Mouse (Mus musculus): ENCODE data around the gene Ints3. TPM values are rescaled to one million over a fixed set of nuclear protein-coding genes. Genes with fewer than 3 reads are reported as not detected.

Gene Ints3
- polyA plus RNA-seq (2012; ENCODE audit: low replicate concordance), result 27.3 and 32.4 TPM in 2 replicates

GRCm38 (mm10) chr3:90433381-90434020 lies at the start of gene Ints3:
Ints3 (minus strand) TSS chr3:90433622.

DNA sequence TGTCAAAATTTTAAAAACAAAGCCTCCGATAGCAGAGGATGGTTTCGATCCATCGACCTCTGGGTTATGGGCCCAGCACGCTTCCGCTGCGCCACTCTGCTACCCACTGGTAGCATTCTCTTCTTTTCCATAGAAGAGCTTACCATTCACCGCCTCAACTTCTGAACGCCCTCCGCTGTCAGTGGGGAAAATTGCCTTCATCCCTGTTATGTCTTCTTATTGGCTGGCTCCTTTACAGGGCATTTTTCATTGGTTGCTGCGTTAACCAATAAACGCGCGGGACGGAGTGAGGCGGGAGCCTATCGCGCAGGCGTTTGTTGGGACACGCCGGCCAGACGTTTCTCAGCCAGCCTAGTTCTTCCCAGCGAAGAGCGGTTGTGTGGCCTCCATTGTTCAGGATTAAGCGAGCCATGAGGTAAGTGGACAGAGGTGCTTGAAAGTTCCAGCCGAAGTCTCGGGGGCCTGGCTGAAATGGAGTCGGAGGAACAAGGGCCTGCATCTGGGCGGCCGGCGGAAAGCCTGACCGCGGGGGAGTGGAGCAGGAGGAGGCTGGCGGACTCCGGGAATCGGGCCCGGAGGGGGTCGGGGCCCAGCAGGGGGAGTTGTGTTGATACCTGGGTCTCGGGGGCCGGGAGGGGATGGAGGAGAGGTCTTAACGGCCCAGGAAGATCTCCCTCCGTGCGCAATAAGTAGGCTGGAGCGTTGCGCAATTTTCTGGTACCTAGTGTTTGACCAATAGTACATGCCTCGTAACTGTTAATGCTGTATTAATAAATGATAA lies 42.6 kb upstream of the Ints3 start, which contains the start of gene Ilf2:
TSS of gene Ilf2 (plus strand) at position 296 of the 781 bp plus-strand sequence.

GRCm38 (mm10) chr3:90465686-90466310 lies 32.4 kb upstream of the Ints3 start, which contains the start of gene Npr1:
Npr1 (minus strand) TSS chr3:90465866.

GRCm38 (mm10) chr3:90389511-90390490 lies 43.6 kb downstream of the Ints3 start, which contains the start of gene Slc27a3:
Slc27a3 (minus strand) TSS chr3:90389938.

Other genes starting within 250 kb of the Ints3 start
- gene Rps27, start 220.0 kb downstream of the Ints3 start, polyA plus RNA-seq (2012; ENCODE audit: low replicate concordance), result 704 and 1,048 TPM in 2 replicates
- 1.4 and 1.5 TPM in 2 replicates for gene Rab13, start 219.9 kb downstream of the Ints3 start, polyA plus RNA-seq (2012; ENCODE audit: low replicate concordance)
- 128 and 313 TPM in 2 replicates for gene Jtb, start 202.0 kb downstream of the Ints3 start, polyA plus RNA-seq (2012; ENCODE audit: low replicate concordance)
- not detected in 2 replicates for gene Creb3l4, start 190.1 kb downstream of the Ints3 start, polyA plus RNA-seq (2012; ENCODE audit: low replicate concordance)
- gene Slc39a1, start 185.4 kb downstream of the Ints3 start, polyA plus RNA-seq (2012; ENCODE audit: low replicate concordance), result 18.2 and 18.6 TPM in 2 replicates
- 151 and 168 TPM in 2 replicates for gene Crtc2, start 179.5 kb downstream of the Ints3 start, polyA plus RNA-seq (2012; ENCODE audit: low replicate concordance)
- gene Dennd4b, start 168.4 kb downstream of the Ints3 start, polyA plus RNA-seq (2012; ENCODE audit: low replicate concordance), result 218 and 692 TPM in 2 replicates
- gene Gatad2b, start 140.4 kb downstream of the Ints3 start, polyA plus RNA-seq (2012; ENCODE audit: low replicate concordance), result 5.7 and 10.3 TPM in 2 replicates
- gene Slc27a3, start 43.7 kb downstream of the Ints3 start, polyA plus RNA-seq (2012; ENCODE audit: low replicate concordance), result 2.6 and 4.0 TPM in 2 replicates
- gene Npr1, start 32.2 kb upstream of the Ints3 start, polyA plus RNA-seq (2012; ENCODE audit: low replicate concordance), result 0.16 and 1.8 TPM in 2 replicates
- gene Ilf2, start 42.5 kb upstream of the Ints3 start, polyA plus RNA-seq (2012; ENCODE audit: low replicate concordance), result 6.0 and 9.8 TPM in 2 replicates
- gene Snapin, start 57.4 kb upstream of the Ints3 start, polyA plus RNA-seq (2012; ENCODE audit: low replicate concordance), result 5.7 and 5.9 TPM in 2 replicates
- 75.5 and 121 TPM in 2 replicates for gene Chtop, start 75.9 kb upstream of the Ints3 start, polyA plus RNA-seq (2012; ENCODE audit: low replicate concordance)
- 8.5 and 9.8 TPM in 2 replicates for gene S100a1, start 80.8 kb upstream of the Ints3 start, polyA plus RNA-seq (2012; ENCODE audit: low replicate concordance)
- 8.5 TPM in 2 replicates for gene S100a13, start 80.8 kb upstream of the Ints3 start, polyA plus RNA-seq (2012; ENCODE audit: low replicate concordance)
- gene S100a14, start 93.2 kb upstream of the Ints3 start, polyA plus RNA-seq (2012; ENCODE audit: low replicate concordance), result 0.18 TPM in 2 replicates
- 0.38 and 1.0 TPM in 2 replicates for gene S100a16, start 103.6 kb upstream of the Ints3 start, polyA plus RNA-seq (2012; ENCODE audit: low replicate concordance)
- gene S100a3, start 127.0 kb upstream of the Ints3 start, polyA plus RNA-seq (2012; ENCODE audit: low replicate concordance), result 0.38 TPM in 1 of 2 replicates, not detected in the other
- not detected in 2 replicates for gene S100a2, start 156.6 kb upstream of the Ints3 start, polyA plus RNA-seq (2012; ENCODE audit: low replicate concordance)
- not detected in 2 replicates for gene Gm42674, start 168.3 kb upstream of the Ints3 start, polyA plus RNA-seq (2012; ENCODE audit: low replicate concordance)
- gene S100a4, start 170.1 kb upstream of the Ints3 start, polyA plus RNA-seq (2012; ENCODE audit: low replicate concordance), result 8.1 and 14.2 TPM in 2 replicates
- gene S100a5, start 174.9 kb upstream of the Ints3 start, polyA plus RNA-seq (2012; ENCODE audit: low replicate concordance), result not detected in 2 replicates
- gene S100a6, start 179.3 kb upstream of the Ints3 start, polyA plus RNA-seq (2012; ENCODE audit: low replicate concordance), result 18.8 and 73.6 TPM in 2 replicates
- 0.12 TPM in 1 of 2 replicates, not detected in the other for gene S100a7a, start 220.4 kb upstream of the Ints3 start, polyA plus RNA-seq (2012; ENCODE audit: low replicate concordance)
- gene S100a8, start 235.4 kb upstream of the Ints3 start, polyA plus RNA-seq (2012; ENCODE audit: low replicate concordance), result 30.7 and 39.3 TPM in 2 replicates

Measured in hematopoietic multipotent progenitor cell, adult 10-12 weeks (in vitro differentiated cells).